Mouse (Mus musculus) heart, adult 9 months (tissue): ENCODE measurements around the gene Zfp423.

Experiments
- DNase-seq, 2 experiments: peaks; one replicate each; pipeline ENCODE4 v3.0.0; 2022; ENCODE audit warnings: low spot score in 2 of 2

Zfp423 gene

DNA sequence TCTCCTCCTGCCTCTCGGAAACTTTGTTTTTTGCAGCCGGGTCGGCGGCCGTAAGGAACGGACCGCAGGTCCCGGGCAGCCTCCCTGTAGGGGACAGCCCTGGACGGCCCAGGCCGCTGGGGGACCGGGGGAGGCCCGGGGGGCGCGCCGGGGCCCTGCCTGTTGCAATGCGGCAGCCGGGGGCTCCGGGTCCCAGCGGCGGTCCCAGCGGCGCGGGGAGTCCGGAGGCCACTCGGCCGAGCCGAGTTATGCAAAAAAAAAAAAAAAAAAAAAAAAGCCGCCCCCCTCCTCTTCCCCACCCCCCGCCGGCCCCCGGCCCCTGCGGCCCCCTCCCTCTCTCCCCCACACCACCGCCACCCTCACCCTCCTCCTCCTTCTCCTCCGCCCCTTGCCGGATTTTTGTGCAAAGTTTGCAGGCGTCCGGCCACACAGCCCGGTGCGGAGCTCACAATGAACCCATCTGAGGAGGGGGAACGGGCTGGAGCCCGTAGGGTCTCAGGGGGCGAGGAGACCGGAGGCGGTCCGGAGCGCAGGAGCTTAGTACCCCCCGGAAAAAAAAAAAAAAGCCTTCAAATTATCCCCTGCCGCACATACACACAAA lies at the start of gene Zfp423:
Gene Zfp423, minus strand, starts transcription at position 276 of the 601 bp plus-strand sequence.
- no peak for DNase-seq

DNA sequence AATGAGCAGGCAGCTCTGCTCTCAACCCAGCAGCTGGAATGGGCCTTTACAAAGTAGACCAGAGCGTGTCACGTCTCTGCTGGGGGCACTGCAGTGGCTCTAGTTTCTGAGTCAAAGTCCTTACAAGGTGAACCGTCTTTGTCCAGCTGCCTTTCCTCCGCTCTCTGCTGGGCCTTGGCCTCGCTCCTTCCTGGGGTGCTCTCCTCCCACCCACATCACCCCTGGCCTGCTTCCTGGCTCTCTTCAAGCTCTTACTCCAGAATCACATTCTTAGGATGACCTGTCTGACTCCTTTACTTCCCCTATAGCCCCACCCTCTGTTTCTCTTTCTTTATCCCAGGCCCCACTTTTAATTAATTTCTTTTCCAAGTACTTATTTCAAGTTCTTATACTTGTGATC lies 47.4 kb upstream of the Zfp423 start:
- no peak for DNase-seq

DNA sequence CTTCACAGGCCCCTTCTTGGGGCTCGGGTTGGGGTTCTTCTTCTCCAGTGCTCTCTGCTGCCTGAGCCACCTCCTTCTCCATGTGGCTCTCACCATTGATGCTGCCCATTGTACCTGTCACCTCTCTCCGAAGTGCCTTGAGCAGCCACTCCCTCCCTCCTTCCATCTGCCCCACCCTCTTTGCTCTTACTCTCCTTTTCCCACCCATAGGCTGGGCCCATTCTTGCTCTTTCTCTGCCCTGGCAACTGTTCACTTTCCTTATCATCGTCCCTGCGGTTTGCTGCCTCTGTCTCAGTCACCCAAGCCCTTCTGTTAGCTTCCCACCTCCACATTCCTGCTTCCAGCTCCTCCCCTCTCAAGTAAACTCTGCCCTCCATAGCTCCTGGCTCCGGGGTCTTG lies 25.4 kb upstream of the Zfp423 start:
- DNase-seq = no peak

DNA sequence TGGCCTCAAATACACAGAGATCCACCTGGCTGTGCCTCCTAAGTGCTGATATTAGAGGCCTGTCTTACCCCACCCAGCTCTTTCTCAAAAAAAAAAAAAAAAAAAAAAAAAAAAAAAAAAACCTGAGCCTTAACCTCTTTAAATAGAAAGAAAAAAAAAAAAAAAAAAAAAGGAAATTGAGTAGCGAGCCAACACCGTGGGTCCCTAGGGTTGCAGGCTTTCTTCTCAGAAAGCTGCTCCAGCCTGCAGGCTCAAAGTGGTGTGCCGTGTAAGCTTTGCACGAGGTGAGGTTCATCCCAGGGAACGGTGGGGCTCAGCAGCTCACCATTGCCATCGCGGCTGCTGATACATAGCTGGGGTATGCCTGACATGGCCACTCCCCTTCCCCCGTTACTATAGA lies 24.6 kb upstream of the Zfp423 start:
- no peak for DNase-seq

DNA sequence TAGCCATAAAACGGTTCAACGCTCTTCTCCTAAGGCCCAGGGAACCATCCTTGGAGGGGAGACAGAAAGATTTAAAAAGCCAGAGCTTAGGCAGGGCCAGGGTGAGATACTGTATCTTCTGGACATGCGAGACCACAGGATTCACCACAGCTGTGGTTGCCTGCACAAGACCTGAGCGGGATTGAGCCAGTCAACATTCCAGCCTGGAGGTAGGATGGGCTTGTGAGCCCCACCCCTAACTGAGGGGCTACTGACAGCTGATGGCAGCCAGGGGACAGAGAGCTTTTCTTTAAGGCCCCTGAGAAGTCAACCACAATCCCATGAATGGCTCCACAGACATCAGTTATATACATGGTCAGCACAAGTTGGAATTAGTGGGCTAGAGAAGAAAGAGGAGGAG lies 23.5 kb upstream of the Zfp423 start:
- no peak for DNase-seq

DNA sequence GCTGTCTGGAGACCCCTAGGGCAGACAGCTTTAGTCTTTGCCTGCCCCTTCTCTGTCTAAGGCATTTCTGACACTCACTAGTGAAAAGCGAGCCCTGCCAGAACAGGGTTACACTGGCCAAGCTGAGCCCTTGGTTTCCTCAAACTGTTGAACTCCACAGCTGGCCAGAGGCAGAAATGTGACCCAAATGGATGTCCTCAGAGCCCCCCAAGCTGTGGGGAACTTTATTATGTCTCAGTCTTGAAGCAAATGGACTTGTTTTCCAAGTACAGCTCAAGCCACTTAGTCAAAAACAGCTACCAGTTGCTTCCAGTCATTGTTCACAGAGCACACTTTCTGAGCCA lies 16.0 kb upstream of the Zfp423 start:
- no peak for DNase-seq

DNA sequence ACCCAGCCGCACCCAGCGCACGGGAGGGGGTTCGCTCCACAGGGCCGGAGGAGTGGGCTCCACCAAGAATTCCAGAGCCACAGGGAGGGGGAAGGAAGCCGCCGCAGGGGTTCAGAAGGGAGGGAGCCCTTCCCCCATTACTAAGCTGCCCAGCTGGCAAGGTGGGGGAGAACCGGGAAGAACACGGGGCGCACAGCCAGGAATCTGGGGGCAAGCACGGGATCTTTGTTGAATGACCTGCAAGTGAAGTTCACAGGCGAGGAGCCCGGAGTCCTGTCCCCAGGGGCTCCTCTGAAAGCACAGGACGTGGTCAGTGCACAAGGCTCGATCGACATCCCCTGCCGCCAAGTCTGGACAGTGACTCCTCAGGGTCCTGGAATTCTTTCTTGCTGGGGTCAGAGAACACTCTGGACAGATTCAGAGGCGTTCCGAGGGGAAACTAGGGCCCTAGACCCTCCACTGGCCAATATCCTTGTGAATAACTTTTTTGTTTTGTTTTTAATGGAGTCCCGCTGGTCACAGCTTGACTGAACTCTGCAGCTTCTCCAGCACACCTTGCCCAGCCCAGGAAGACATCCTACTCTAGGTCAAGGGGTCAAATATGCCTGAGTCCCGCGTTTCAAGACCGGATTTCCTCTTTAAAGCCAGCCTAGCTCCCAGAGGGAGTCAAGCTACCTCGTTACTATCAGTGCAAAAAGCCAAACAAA lies 15.5 kb upstream of the Zfp423 start:
- DNase-seq = peak; percentile 46 to 58

DNA sequence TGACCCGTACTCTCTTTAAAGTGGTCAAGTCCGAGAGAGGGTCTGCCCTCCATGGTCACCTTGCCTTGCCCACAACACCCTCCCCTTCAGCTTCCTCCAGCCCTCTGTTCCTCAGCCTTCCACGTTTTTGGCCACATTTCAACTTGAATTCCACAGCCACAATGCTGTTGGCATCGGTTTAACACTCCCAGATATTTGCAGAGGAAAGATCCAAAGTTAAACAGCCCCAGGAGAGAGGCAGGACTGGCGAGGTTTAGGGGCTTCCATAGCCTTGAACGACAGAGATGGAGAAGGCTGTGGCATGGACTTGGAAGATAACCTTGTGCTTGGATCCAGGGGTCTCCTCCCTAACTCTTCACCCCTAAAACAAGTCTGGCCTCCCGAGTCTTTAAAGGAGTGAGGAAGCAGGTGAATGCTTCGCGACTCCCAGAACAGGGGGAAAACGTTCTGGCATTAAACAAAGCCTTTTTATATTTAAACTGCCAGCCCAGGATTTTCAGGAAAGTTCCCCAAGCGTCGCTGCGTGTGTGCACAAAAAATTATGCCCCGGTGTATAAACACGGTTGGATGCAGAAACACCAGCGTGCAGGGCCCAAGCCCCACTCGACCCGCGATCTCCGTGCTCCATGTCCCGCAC lies 14.8 kb upstream of the Zfp423 start:
- no peak for DNase-seq

DNA sequence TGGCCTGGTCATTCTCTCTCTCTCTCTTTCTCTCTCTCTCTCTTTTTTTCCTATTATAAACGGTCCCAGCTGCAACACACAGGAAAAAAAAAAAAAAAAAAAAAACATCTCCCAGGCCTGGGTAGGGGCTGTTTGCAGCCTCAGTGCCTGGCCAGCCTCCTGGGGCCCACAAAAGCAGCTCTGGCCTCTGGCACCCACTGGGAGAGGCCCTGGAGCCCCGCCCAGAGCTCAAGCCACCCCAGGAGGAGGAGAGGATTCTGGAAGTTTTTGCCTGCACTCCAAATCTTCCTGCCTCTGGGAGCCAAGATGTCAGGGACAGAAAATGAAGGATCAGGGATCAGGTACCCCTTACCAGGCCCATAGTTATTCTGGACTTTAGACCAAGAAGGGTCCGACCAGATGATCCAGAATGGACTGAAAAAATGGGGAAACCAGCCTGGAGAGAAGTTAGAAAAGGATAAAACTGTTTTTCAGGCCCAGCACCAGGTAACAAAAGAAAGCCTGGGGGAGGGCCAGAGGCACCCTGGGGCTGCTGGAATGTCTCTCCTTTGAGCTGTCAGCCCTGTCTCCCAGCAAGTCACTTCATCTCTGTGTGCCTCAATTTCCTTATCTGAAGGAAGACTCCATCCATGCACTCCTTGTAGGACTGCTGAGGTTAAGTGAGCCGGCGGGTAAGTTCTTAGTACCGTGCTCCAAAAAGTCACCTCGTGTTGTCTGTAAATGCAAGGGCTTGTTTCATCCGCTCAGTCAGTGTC lies 8.6 kb upstream of the Zfp423 start:
- DNase-seq = no peak

DNA sequence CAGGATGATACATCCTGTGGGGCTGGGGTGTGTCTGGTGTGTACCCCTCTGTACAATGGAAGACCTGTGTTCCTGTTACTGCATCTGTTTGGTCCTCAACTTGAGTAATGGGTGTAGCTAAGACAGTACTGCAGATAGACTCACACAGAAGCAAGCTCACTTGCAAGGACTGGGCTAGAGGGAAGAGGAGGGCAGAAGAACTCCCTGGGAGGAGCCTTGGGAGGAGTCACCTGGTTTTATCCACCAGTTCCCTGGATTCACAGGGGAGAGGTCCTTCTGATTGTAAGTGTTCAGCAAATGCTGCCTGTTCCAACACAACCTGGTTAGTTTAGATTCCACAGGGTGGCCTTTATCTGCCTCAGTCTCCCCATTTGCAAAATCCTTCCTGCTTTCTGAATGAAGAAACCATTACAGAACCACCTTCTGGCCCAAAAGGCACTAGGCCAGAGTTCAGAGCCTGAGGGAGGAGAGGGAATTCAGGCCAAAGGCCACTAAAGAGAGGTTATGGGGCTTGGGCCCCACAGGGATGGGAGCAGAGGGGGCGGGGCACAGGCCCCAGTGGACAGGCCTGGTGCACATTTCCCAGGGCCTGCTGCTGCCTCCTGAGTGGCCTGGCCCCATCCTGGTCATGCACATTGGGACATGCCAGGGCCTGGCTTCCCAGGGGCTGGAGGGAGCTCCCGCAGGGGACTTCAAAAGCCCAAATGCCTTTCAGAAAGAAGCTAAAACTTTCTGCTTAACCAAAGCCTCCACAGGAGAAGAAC lies 7.8 kb upstream of the Zfp423 start:
- DNase-seq = no peak

DNA sequence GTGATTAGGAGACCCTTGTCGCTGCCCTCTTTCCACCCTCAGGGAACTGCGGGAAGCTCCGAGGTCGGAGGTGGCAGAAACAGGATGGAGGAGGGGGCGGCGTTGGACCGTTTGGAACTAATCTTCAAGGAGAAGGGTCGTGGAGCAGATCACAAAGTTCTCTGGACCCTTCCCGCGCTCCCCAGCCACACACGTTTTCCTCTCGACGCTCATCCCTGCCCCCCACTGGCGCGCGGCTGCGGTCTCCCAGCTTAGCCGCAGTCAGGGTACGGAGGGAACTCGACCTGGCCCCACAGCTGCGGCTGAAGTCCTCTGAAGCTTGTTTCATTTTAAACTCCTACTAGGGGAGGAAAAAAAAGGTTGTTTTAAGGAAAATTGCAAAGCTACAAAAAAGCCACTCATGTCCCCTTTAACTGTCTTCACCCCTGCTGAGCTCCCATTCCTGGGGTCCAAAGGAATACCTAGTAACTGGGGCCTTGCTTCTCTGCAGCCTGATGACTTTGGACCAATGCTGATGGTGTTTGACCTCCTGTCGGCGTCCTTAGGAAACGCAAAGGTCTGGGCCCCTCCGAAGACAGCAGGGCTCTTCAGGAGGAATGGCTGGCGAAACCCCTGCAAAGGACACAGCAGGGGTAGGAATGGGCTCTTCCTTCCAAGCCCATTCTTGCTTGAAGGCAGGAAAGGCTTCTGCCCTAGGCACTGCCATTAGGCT lies 3.3 kb upstream of the Zfp423 start:
- DNase-seq = no peak

DNA sequence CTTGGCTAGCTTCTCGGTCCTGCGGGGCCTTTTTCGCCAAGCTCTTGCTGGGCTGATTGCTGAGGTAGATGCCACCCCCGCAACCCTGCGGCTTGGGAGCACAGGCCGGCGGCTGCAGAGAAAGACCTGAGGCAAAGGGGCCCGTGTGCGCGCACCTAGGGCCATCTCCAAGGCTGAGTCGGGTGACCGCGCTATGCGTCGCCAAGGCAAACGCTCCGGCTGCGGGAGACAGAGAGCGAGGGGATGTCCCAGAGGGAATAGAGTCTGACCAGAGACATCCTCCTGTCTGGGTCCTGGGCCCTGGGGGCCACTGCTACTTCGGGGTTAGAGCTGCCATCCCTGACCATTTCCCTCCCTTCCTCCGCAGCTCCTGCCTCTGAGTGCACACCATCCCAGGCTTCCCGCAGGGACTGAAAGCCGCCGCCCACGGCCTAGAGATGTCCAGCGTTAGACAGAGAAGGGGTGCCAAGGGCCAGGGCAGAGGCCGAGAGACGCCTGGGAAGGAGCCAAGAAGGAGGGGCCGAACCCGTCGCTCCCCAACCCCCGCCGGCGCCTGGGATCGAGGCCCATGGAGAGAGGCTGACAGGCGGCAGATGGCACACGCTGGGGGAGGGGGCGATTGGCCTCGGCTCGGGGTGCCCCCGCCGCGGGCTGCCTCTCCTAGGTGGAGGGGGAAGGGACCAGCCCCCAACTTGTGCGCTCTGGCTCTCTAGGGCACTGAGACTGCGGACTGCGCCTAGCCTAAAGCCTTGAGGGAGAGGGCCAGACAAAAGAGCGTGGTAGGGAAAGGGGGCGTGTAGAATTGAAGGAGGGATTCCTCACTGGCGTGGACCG lies 2.5 kb upstream of the Zfp423 start:
- peak; percentile 36 to 59 for DNase-seq

DNA sequence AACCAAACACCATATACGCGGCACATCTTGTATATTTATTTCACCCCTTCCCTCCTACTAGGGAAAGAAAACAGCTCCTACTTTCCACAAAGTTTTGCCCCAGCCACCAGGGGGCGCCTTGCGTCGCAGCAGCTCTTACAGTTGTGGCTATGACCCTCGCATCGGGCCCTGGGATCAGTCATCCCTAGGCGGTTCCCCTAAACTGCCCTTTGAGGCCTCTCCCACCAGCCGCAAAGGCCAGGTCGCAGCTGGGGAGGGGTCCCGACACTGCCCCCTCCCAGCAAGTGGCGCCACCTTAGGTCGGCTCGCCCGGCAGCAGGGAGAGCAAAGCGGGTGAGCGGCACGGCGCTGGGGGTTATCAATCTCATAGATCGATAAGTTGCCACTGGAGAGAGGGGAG lies 1.7 kb upstream of the Zfp423 start:
- peak in 1 of 2 experiments; percentile 23 for DNase-seq

DNA sequence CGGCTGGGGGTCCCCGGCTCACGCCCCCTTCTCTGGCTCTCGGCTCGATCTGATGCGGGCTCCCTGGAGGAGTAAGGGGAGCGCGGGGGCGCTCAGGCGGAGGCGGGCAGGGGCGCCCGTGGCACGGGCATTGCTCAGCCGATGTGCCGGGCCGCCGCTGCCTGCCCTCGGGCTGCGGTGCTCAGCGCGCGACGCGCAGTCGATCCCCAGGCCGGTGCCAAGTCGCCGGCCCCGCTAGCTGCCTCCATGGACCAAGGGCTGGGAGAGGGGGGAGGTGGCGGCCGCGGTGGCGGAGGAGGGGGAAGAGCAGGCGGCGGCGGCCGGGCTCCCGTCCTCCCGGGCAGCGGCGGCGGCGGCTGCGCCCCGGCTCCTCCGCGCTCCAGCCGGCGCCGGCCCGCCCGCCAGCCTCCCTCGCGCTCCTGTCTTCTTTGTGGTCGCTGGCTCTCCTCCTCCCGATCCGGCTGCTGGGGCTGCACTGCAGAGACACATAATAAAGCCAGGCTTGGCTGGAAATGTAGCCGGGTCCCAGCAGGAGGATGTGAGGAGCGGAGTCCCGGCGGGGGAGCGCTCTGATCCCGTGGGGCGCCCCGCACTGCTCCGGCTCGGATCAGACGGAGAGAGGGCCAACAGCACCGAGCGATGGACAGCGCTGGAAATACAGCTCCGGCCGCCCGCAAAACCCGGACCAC lies 810 bp upstream of the Zfp423 start:
- peak; percentile 71 to 73 for DNase-seq

DNA sequence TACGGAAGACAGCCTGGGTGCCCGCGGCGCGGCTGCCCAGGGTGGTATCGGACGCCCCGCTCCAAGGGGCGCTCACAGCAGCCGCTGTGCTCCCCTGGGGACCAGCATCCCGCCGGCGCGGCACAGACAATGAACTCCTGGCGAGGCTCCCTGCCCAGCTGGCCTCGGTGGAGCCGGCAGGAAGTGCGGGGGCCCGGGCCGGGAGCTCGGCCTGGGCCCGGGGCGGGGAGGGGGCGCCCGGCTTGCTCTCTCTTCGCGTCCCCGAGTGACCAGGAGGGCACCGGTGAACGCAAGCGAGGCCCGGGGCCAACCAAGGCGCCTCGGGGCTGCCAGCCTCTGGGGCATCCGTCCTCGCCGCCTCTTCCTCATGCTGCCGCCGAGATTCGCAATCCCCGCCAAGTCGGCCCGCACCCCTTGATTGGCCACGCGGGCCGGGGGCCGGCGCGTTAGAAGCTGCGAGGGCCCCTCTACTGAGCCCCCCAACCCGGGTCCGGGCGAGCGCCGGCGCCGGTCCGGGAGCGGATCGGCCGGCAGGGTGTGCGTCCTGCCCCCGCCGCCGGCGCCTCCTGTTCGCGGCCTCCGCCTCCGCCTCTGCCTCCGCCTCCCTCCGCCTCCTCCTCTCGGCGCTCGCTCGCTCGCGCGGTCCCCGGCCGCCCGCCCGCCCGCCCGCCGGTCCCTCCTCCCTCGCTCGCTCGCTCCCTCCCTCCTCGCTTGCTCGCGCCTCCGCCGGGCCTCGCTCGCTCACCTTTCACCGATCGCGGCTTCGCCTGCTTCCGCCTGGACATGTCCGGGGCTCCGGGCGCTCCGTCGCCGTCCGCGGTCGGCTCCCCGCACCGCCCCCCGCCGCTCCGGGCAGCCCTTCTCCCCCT lies 710 bp downstream of the Zfp423 start:
- peak; percentile 63 to 70 for DNase-seq

DNA sequence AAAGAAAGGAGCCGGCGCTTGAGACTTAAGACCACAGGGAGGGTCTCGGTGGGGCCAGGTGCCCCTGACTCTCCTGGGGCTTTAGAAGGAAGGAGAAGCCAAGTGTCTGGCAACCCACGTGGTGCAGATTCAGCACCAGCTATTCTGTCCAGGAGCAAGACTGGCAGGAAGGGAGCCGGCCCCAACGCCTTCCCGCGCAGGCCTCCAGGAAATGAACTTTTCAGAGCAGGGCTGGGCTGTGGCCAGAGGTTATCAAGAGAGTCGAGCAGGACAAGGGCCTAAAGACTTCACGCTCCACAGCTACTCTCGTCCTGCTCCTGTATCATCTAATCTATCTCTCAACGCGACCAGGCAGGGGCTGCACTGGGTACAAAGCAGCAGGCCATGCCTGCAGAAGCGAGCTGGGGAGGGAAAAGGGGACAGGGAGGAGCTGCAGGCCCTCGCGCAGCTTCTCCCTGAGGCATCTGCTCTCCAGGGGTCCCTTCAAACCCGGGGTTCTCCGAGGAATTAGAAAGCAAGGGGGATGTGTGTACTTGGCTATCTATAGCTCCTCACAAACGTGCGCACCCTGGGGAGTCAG lies 1.4 kb downstream of the Zfp423 start:
- DNase-seq = peak; percentile 76 to 78

DNA sequence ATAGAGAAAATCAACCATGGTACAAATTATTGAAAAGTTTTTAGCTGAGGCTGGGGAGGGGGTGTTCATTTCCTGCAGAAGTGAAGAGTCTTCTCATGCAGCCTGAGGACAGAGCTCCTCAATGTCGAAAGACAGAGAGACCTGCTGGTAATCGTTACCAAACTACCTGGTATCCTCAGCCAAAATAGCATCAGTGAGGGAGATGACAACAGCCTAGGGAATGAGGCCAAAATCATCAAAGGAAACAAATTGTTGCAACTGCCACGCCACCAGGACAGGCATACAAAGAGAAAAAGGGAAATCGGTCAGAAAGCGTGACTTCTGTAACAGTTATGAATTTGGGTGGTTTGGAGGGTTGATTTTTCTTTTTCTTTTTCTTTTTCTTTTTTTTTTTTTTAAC lies 3.4 kb downstream of the Zfp423 start:
- no peak for DNase-seq

DNA sequence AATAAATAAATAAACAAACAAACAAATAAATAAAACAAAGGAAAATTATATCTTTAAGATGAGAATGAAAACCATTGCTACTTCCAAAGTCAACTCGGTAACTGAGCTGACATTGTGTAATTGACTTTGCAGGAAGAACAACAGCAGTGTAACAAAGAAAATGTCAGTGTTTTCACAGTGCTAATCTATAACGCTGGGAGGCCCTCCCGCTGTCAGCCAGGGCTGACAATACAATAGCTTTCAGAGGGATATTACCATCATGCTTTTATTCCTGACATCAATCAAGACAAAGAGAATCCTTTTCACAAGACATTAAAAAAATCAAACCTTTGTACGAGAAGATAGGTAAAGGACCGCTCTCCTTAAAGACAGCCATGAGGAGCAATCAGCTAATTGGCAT lies 5.9 kb downstream of the Zfp423 start:
- DNase-seq = no peak
